Mouse (Mus musculus) kidney, adult 9 months (tissue): ENCODE data around the gene Gins2.

Source experiments
- DNase-seq: peaks from one replicate; pipeline ENCODE4 v3.0.0; 2022

The Gins2 gene

DNA sequence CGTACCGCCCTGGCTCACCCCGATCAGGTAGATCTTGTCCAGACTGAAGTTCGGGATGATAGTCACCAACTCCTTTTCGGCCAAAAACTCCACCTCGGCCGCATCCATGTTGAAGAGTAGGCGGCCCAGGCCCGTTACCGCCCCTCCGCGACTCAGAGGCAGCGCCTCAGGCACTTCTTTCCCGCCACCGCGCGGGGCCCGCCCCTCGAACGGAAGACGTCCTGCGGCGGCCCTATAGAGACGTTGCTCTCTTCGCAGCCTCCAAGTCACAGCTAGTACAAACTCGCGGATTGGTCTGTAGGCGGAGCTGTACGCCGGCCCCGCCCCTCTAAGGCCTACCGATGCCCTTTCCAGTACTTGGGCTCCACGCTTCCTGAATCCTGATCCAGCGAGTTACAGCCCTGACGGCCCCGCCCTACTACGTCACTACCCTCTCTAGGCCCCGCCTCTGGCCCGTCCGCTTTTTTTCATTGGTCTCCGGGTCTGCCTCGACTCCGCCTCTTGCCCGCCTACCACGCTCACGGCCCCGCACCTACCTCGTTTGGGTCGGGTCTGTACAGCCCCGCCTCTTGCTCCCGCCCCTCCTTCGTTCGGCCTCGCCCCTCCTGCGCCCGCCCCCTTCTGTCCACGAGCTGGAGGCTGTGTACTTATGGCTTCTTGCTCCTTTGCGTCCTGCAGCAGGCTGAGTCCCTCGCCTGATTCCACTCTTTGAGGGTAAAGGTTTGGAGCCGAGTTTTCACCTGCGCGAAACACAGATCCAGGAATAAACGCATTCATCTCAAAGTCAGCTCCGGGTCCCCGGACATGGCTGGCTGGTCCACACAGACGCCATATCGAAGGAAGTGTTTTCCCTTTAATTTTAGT lies at the start of gene Gins2:
Gins2 (minus strand) TSS at position 397 of the 864 bp plus-strand sequence.
- peak; percentile 100 for DNase-seq

DNA sequence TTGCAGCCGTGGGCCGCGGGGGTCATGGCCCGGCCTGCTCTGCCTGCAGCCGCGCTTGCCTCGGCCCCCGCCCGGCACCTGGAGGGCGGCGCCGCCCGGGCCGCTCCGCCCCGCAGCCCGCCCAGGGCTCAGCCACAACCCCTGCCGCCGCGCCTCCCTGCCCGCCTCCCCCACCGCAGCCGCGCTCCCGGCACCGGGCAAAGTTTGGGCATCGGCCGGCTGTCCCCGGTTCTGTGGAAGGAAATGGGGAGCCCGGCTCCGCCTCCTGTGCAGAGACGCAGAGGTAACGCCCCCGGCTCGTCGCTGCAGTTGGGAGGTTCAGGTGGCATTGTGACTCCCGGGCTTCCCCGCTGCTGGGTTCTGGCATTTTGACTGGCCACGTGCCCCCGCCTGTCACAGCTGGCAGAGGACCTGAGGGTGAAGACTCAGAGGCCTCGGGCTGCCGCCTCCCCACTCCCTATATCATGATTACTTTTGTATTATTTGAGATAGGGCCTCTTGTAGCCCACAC lies 45.3 kb upstream of the Gins2 start:
- peak; percentile 79 for DNase-seq

DNA sequence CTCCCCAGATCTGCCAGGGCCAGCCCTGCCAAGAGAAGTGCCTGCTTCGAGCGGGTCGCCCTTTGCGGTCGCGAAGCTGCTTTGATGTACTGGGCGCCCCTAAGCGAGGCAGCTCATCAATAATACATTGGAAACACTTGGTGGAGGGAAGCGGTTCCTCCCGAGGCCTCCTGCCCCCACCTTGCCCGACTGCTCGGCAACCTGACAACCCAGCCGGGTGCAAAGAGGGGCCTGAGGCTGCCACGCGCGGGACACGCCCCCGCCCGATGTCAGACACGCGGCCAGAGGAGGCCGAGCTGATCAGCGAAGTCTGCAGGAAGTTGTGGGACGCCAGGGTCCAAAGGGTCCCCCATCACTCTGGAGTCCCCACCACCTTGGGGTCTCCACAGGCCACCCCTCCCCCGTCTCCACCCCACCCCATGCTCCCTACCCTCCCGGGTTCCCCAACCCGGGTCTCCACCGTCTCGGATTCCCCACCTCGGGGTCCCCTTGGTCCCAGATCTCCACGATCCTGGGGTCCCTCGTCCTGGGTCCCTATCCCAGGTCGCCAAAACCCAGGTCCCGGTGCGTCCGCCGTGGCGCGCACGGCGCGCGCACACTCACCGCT lies 44.7 kb upstream of the Gins2 start:
- DNase-seq, result no peak

DNA sequence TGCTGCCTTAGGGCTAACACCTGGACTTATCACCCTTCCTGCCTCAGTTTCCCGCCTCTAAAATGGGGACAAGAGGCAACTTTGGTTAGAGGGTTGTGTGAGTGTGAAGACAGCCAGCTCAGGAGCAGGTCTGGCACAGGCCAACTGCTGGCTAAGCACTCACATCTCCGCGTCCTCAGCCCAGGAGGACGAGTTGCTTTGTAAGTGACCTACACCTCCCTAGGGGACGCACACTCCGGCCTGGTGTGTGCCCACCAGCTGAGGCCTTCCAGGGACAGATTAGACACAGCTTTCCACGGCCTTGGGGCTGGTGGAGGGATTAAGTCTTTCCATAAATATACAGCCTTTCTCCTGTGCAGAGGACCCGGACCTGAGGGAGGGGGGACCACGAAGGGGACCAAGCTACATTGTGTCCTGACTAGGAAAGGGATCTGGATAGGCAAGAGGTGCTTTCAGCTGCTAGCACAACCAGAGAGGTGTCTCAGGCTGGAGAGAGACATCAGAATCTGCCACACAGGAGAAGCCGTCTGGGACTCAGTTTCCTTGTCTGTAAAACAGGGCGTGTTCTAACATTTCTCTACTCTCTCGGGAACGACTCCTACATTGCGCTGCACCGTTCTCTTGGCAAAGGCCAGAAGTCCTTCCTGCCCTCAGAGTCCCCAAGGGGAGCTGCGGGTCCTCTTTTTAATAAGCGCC lies 44.0 kb upstream of the Gins2 start:
- DNase-seq, result no peak

DNA sequence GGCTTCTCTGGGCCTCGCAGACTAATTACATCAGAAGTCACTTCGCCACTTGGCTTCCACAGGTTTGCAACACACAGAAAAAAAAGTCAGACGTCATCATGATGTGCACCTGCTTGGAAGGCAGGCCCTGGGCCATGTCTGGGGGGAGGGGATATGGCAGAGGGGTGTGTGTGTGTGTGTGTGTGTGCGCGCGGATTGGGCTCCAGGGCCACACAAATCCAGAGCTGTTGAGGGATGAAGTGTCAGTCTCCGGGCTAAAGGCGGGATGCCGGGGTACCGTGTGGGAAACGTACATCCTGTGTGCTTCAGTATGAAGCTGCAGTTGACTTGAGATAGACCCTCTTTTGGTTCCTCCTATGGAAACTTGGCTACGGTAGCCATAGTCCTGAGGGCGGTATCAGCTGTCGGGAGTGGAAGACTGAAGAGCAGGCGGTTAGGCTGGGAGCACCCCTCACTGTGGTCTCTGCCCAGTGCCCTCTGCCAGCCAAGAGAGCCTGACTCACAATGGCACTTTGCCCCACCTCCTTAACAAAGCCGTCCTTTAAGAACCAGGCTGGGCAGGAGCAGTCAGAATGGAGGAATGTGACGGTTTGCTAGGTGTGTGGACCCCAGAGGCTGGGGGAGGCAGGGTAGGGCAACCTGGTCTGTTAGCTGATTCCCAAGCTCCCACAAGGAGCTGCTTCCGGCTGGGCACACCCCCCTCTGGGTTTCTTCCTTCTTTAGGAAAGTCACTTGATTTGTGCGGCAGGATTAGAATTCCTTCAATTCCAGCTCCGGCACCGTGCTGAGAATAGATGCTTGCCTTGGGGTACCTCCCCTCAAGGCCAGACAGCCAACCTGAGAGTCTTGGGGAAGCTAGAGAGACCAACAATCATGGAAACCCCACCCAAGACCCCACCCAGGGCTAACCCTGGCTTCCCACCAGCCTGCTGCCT lies 42.6 kb upstream of the Gins2 start:
- DNase-seq, result no peak

DNA sequence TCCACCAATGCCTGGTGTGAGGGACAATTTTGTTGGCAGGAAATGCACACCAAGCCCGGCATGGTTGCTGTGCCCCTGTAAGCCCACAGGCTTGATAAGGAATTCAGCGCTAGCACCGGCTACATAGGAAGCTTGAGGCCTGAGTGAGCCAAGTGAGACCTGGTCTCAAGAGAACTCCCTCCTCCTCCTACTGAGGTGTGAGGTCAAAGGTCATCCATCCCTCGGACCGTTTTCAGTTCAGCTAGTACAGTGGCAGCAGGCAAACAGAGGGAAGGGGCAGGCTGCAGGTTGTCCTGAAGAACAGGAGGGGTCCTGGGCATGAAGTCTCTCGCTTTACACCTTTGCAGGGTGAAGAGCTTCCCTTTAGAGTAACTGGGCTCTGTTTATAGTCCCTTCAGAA lies 41.7 kb upstream of the Gins2 start:
- DNase-seq, result no peak

DNA sequence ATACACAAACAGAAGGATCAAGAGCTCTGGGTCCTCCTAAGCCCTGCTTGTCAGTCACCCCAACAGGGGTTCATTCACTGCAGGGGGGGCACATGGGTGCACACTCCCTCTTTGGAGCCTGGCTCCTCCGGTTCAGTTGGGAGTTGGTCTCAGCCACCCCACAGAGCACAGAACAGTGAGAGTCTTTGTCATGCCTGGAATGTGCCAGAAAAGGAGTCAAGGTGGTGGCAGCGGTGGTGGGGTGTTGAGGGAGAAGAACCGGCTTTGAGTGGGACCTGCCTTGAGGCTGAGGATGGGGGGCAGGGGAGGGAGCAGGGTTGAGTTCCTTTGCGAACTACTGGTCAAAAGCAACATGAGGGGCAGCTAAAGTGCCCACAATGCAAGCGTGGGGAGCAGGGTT lies 40.9 kb upstream of the Gins2 start:
- DNase-seq, result no peak

DNA sequence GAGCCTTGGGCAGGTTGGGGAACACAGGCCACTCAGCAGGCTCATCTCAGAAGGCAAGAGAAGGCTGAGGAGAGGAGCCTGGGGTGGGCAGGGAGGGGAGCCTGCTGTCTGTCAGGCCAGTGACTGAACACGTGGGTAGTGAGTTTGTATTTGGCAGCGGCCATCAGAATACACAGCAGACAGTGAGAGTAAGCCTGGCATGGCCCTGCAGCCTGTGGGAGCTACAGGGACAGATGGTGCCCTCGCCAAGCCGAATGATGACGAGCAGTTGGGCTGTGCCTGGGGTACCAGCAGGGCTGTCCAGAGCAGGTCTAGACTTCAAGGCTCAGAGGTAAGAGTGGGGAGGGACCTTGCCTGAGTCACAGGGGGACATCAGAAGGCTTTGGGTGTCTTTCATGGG lies 38.2 kb upstream of the Gins2 start:
- no peak for DNase-seq

DNA sequence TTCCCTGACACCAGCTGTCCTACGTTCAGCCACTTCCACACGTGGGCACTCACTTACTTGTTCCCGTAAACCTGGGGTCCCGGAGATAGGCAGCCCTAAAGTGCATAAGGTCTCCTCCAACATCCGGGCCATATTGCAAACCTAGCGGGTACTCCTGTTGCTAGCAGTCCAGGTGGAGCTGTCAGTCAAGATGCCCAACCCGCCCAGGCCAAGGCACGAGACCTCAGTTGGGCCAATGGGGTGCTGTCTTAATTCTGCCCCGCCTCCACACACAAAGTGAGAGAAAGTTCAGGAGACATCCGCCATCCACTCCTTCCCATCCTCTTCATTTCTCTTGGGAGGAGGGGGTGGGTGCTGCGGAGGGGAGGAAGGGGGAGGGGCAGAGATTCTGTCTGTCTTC lies 37.4 kb upstream of the Gins2 start:
- no peak for DNase-seq

DNA sequence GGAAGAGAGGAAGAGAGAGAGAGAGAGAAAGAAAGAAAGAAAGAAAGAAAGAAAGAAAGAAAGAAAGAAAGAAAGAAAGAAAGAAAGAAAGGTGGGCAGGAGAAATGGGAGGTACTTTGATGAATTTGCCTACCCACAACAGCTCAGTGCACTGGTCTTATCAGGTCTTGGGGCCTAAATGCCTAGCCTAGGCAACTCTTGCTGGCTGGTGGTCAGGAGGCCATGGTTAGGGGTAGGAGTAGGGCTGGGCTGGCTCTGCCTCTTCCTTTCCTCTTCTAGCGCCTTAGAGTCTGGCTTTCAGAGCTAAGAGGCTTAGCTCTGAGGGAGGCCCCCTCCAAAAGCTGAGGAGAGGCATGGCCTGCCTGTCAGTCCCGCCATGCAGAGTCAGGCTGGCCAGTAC lies 34.5 kb upstream of the Gins2 start:
- DNase-seq, result no peak

DNA sequence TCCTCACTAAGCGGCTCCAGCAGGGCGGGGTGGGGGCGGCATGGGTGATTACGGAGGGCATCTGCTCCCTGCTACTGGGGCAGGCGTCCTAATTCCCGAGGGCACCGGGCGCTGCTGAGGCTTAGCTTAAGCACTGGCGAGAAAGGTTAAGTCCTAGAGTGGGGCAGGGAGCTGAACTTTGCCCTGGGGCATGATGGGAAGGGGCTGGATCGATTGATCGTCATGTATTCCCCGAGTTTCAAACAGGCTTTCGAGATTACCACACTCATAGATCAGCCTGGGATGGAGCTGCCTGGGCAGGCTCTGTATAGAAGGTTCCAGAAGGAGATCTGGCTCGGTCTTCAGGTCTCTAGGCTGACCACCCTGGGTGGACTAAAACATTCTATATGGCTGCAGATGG lies 33.1 kb upstream of the Gins2 start:
- DNase-seq, result no peak

DNA sequence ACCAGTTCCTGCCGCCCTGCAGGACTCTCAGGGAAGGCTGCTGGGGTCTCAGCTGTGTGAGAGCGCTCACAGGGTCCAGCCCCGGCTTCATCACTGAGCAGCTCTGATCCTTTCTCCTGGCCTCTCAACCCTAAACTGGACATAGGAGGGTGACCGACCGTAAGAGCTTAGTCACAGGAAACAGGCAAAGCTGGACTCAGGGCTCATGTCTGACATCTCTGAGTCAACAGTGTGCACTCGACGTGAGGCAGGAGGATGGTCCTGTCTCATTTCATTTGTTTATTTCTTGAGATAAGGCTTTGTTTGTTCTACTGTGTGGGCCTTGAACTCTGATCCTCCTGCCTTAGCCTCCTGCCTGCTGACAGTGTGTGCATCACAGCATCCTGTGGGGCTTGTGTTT lies 31.3 kb upstream of the Gins2 start:
- no peak for DNase-seq

DNA sequence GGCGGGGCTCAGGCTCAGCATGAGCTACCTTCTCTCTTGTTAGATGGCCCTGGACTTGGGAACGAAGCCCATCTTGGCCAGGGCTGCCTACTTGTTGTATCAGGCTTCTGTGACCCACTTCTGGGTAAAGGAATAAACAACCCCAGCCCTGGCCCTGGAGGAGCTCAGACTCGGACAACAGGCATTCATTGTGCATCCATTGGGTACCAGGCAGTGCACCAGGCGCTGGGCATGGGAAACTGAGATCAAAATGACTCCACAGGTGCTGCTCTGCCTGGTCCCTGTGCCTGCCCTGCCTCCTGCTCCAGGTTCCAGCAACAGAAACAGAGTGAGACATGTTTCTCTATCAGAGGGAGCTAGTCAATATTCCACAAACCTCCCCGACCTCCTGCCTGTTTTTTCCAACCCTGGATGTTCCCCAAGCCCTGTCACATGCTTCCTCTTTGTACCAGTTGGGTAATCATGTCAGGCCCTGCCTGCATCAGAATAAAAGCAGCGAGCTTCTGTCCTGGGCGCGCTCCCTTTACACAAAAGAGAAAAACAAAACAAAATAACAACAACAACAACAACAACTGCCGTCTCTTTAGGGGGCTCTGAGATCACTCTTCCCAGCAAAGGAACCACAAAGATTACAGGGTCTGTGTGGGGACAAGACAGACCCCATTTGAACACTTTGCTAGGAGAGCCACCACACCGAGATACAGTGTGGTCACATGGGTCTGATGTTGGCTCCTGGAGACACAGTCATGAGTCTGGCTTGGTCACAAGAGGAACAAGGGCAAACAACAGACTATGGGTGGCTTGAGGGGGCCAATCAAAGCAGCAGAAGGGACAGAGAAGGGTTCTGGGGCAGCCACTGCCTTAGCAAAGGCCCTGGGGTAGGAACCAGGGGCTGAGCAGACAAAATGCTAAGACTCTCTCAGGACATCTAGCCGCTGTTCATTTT lies 30.4 kb upstream of the Gins2 start:
- no peak for DNase-seq

DNA sequence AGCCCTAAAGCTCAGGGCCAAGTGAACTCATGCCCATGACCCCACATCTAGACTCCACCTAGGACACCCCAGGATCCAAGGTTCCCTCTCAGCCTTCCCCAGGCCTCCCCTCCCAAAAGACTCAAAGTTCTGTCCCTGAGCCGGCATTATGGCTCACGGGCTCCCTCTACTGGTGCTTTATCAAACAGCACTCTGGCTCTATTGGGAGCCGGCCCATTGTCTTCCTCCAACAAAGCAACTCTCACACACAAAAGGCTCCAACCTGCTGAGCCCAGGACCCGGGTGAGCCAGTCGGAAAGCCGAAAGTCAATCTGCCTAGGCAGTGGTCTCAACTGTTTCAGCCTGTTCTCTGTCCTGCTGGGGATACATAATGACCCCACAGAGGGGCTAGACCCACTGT lies 29.0 kb upstream of the Gins2 start:
- peak; percentile 58 for DNase-seq

DNA sequence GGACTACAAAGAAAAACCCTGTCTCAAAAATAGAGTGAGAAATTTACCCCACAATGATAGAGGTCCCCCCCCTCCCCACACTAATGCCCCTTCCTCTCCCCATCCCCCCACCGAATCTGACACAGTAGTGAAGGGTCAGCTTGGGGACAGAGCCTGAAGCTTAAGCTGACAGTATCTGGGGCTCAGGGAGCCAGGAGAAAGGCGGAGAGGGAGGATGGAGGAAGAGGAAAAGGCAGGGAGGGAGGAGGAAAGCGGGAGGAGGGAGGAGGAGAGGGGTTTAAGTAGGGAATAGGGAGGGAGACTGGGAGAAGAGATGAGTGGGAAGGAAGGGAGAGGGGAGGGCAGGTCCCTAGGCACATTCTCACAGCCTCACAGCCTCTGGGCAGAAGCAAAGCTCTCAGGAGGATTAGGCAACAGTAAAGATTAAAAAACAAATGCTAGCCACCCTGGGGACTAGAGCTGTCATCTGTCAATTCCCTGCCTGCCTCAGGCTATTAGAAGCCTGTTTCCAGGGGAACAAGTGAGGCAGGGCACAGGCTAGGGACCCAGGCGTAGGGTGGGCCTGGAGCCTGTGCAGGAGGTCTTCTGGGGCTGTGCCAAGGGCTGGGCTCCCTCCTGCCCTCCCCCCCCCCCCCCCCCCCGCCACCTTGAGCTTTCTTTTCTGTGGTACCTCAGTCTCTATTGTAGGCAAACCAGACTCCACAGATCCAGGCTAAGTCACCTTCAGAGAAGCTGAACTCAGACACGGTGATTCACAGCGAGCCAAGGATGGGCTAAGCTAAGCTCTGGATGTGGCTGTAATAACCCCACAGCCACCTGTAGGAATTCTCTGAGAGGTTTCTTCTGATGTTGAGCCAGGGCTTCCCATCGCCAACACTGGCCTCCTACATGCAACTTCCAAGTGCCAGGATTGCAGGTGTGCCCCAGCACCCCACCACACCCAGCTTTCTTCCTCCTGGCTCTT lies 27.8 kb upstream of the Gins2 start:
- no peak for DNase-seq

DNA sequence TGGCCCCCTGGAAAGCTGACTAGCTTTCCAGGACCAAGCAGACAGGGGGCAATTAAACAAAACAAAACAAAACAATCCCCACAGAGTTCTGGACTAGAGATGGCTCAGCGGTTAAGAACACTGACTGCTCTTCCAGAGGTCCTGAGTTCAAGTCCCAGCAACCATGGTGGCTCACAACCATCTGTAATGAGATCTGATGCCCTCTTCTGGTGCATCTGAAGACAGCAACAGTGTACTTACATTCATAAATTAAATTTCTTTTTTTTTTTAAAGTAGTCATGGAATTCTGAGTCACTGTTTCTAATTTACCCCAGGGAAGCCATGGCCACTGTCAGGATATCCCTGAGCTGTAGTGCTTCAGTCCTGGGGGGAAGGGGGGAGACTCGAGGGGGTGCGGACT lies 25.4 kb upstream of the Gins2 start:
- DNase-seq, result no peak

DNA sequence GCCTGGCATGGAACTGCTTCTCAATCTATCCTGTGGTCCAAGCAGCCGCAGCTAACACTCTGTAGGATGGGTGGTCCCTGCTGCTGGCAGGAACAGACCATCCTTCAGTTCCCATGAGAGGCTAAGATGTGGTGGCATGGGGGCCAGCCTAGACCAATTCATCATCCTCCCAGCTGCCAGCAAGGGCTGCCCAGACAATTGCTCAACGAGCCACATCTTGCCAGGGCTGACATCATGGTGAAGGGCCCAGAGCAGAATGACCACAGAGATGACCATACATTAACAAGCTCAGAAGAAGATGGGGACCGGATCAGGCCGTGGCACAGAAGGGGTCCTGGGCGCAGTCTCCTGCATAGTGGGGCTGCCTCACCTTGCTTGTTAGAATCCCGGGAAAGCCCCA lies 21.7 kb upstream of the Gins2 start:
- no peak for DNase-seq

DNA sequence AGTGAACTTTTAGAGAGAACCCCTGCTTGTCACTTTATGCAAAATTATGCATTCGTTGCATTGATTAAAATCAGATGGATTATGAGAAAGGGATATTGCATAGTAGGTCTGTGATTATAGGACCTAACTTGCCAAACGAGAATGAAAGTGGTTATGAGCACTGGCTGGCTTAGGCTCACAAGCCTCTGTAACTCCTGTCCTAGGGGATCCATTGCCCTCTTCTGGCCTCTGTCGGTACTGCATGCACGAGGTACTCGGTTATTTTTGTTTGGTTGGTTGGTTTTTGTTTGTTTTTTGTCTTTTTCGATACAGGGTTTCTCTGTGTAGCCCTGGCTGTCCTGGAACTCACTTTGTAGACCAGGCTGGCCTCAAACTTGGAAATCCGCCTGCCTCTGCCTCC lies 18.8 kb upstream of the Gins2 start:
- DNase-seq, result peak; percentile 81

DNA sequence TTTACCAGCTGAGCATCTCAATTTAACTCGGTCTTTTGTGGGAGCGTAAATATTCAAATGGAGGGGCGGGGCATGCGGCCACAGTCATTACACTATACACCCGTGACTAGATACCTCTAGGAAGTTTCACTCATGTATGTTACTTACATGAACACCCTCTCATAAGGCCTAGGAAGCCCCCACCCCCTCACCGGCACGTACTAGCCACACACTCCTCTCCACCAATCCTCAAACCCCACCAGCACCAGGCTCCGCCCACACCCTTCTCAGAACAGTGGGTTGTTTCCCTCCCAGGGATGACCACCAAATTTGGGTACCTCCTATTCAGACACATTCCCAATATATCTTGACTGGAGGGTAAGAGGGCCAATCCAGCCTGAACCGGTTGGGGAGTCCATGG lies 18.4 kb upstream of the Gins2 start:
- DNase-seq, result no peak

DNA sequence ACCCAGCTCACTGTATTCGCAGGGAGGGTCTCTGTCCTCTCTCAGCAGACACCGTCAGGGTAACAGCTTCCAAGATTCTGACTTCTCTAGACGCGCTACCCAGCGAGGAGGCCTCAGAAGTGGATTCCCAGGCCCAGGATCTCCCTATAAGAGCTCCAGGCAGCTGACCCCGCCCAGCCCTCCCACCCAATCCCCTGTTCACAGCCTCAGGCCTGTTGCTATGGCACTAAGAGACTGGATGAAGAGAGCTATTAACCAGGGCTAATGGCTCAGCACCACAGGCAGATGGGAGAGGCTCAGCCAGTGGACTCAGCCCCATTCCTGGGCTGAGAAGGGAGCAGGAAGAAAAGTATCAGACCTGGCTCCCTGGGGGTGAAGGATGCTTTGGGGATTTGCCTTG lies 13.6 kb upstream of the Gins2 start:
- no peak for DNase-seq
